Mouse (Mus musculus) stomach, embryonic 15.5 days (tissue): ENCODE measurements around the gene Pparg. TPM values are rescaled to one million over a fixed set of nuclear protein-coding genes. Genes with fewer than 3 reads are reported as not detected.
A peak's percentile ranks its signal among the peaks of the same experiment; 100 is the strongest.

Experiments
- ATAC-seq: fragments of 200-750 bp; cut with Nextera tagmentation; 2 replicates; pipeline ENCODE4 v1.8.0; 2017; ENCODE audit warnings: low read depth, moderate number of reproducible peaks, moderate TSS enrichment; ENCODE audit not compliant: insufficient read depth, low FRiP score
- H3K27ac ChIP-seq: fragments of 300-500 bp; sonication (generic); 2 replicates; pipeline ENCODE4 v1.5.1; 2015; ENCODE audit warnings: mild to moderate bottlenecking, inconsistent platforms
- H3K27me3 ChIP-seq: fragments of 300-500 bp; sonication (generic); replicated peaks from 2 replicates; pipeline ENCODE4 v1.6.1; 2015; ENCODE audit warnings: inconsistent platforms
- H3K36me3 ChIP-seq: fragments of 300-500 bp; sonication (generic); 2 replicates; pipeline ENCODE4 v1.6.1; 2015; ENCODE audit warnings: inconsistent platforms
- H3K4me1 ChIP-seq: fragments of 300-500 bp; sonication (generic); 2 replicates; pipeline ENCODE4 v1.6.1; 2015; ENCODE audit warnings: inconsistent platforms
- H3K4me2 ChIP-seq: fragments of 300-500 bp; sonication (generic); 2 replicates; pipeline ENCODE4 v1.6.1; 2015; ENCODE audit warnings: mild to moderate bottlenecking, inconsistent platforms
- H3K4me3 ChIP-seq: fragments of 300-500 bp; sonication (generic); replicated peaks from 2 replicates; pipeline ENCODE4 v1.5.1; 2015; ENCODE audit warnings: inconsistent platforms
- H3K9ac ChIP-seq: fragments of 300-500 bp; sonication (generic); 2 replicates; pipeline ENCODE4 v1.6.1; 2015; ENCODE audit warnings: inconsistent platforms
- H3K9me3 ChIP-seq: fragments of 300-500 bp; sonication (generic); 2 replicates; pipeline ENCODE4 v1.6.1; 2016; ENCODE audit warnings: inconsistent platforms
- WGBS: fragments of 180-500 bp; shearing (Covaris S2); methylation state at CpG from one replicate; pipeline ENCODE4 v1.1.7; 2015; 5-methylcytosine and 5-hydroxymethylcytosine counted together
- polyA plus RNA-seq: library from polyadenylated mRNA; unstranded; fragments of >200 nt; fragmentation: Nextera tagmentation; extraction: Ambion mirVana; gene quantifications from 2 replicates; pipeline ENCODE4 v1.2.1, GENCODE M21; 2015

Gene Pparg
- polyA plus RNA-seq, 1 experiment from 2014 or later, result 17.1 TPM

GRCm38 (mm10) chr6:115330964-115331363 is 29.8 kb upstream of the Pparg start:
- H3K9me3 ChIP-seq, result no peaks in the 10 kb centered on the region
- H3K4me3 ChIP-seq, result no peak overlapping the region
- H3K9ac ChIP-seq, result no peak overlapping the region
- no peak overlapping the region for H3K4me2 ChIP-seq
- H3K36me3 ChIP-seq, result no peaks in the 10 kb centered on the region
- H3K27me3 ChIP-seq, result no peaks in the 10 kb centered on the region
- H3K27ac ChIP-seq, result no peak overlapping the region
- no peak for ATAC-seq
- H3K4me1 ChIP-seq, result no peaks in the 10 kb centered on the region

- H3K27me3 ChIP-seq, result no peaks in the 10 kb centered on the region
- no peaks in the 10 kb centered on the region for H3K4me1 ChIP-seq
- ATAC-seq, result no peak
- WGBS, result 48% methylated on average over 2 of the region's 2 CpGs
- H3K27ac ChIP-seq, result no peak overlapping the region
- no peaks in the 10 kb centered on the region for H3K9me3 ChIP-seq
- no peak overlapping the region for H3K4me2 ChIP-seq
- no peak overlapping the region for H3K4me3 ChIP-seq
- no peak overlapping the region for H3K9ac ChIP-seq
- H3K36me3 ChIP-seq, result no peaks in the 10 kb centered on the region
These were observed 27.6 kb upstream of the Pparg start for GRCm38 (mm10) chr6:115333099-115333694.

- WGBS, result 36% methylated on average over 6 of the region's 6 CpGs
- H3K9me3 ChIP-seq, result no peaks in the 10 kb centered on the region
- no peak overlapping the region for H3K9ac ChIP-seq
- no peaks in the 10 kb centered on the region for H3K4me1 ChIP-seq
- ATAC-seq, result no peak
- H3K36me3 ChIP-seq, result no peaks in the 10 kb centered on the region
- no peak overlapping the region for H3K27ac ChIP-seq
- no peaks in the 10 kb centered on the region for H3K27me3 ChIP-seq
- H3K4me2 ChIP-seq, result no peak overlapping the region
- H3K4me3 ChIP-seq, result no peak overlapping the region
These were observed 25.2 kb upstream of the Pparg start for GRCm38 (mm10) chr6:115335536-115335935.

GRCm38 (mm10) chr6:115340084-115340483 is 20.7 kb upstream of the Pparg start:
- Histone ChIP-seq H3K4me2 (no peak overlapping the region), H3K36me3 (no peaks in the 10 kb centered on the region), H3K4me1 (peaks cover 5% of the 10 kb centered on the region; the same call in 1 of the 2 replicates), H3K9me3 (no peaks in the 10 kb centered on the region), H3K27me3 (no peaks in the 10 kb centered on the region), H3K9ac (no peak overlapping the region), H3K27ac (no peak overlapping the region), H3K4me3 (no peak overlapping the region)
- 76% methylated on average over 2 of the region's 2 CpGs for WGBS
- no peak for ATAC-seq

- no peaks in the 10 kb centered on the region for H3K27me3 ChIP-seq
- H3K36me3 ChIP-seq, result no peaks in the 10 kb centered on the region
- H3K4me3 ChIP-seq, result no peak overlapping the region
- no peak overlapping the region for H3K9ac ChIP-seq
- no peaks in the 10 kb centered on the region for H3K9me3 ChIP-seq
- peaks cover 5% of the 10 kb centered on the region; the same call in 1 of the 2 replicates for H3K4me1 ChIP-seq
- 69% methylated on average over 4 of the region's 4 CpGs for WGBS
- ATAC-seq, result 0 out of 2 replicates have a peak, but pooled peaks have one; percentile 56
- H3K4me2 ChIP-seq, result no peak overlapping the region
- H3K27ac ChIP-seq, result no peak overlapping the region
These were observed 17.7 kb upstream of the Pparg start for GRCm38 (mm10) chr6:115343096-115343495.

- no peak overlapping the region for H3K4me3 ChIP-seq
- no peak for ATAC-seq
- H3K36me3 ChIP-seq, result no peaks in the 10 kb centered on the region
- H3K27ac ChIP-seq, result no peak overlapping the region
- H3K9me3 ChIP-seq, result no peaks in the 10 kb centered on the region
- peak overlapping the region; percentile 24; the same call in 1 of the 2 replicates for H3K4me2 ChIP-seq
- WGBS, result 40% methylated on average over 5 of the region's 5 CpGs
- peaks cover 5% of the 10 kb centered on the region; the same call in 1 of the 2 replicates for H3K4me1 ChIP-seq
- H3K9ac ChIP-seq, result no peak overlapping the region
- no peaks in the 10 kb centered on the region for H3K27me3 ChIP-seq
These were observed 17.2 kb upstream of the Pparg start for GRCm38 (mm10) chr6:115343570-115343969.

- H3K9ac ChIP-seq, result no peak overlapping the region
- H3K4me3 ChIP-seq, result no peak overlapping the region
- H3K9me3 ChIP-seq, result no peaks in the 10 kb centered on the region
- no peak overlapping the region for H3K27ac ChIP-seq
- H3K4me1 ChIP-seq, result peaks cover 5% of the 10 kb centered on the region; the same call in 1 of the 2 replicates
- no peak for ATAC-seq
- WGBS, result 35% methylated on average over 10 of the region's 10 CpGs
- H3K27me3 ChIP-seq, result no peaks in the 10 kb centered on the region
- no peaks in the 10 kb centered on the region for H3K36me3 ChIP-seq
- peak overlapping the region; percentile 24 for H3K4me2 ChIP-seq
These were observed 16.6 kb upstream of the Pparg start for GRCm38 (mm10) chr6:115344101-115344500.

GRCm38 (mm10) chr6:115344513-115344912 is 16.2 kb upstream of the Pparg start:
- Histone ChIP-seq H3K4me1 (peaks cover 5% of the 10 kb centered on the region; the same call in 1 of the 2 replicates), H3K4me2 (peak overlapping the region; percentile 24), H3K36me3 (no peaks in the 10 kb centered on the region), H3K4me3 (no peak overlapping the region), H3K27me3 (no peaks in the 10 kb centered on the region), H3K27ac (no peak overlapping the region), H3K9me3 (no peaks in the 10 kb centered on the region), H3K9ac (no peak overlapping the region)
- no peak for ATAC-seq
- WGBS, result 37% methylated on average over 11 of the region's 11 CpGs

GRCm38 (mm10) chr6:115345013-115345412 is 15.7 kb upstream of the Pparg start:
- WGBS, result 82% methylated on average over 8 of the region's 8 CpGs
- Histone ChIP-seq H3K36me3 (no peaks in the 10 kb centered on the region), H3K9me3 (no peaks in the 10 kb centered on the region), H3K4me1 (peaks cover 5% of the 10 kb centered on the region; the same call in 1 of the 2 replicates), H3K27me3 (no peaks in the 10 kb centered on the region), H3K27ac (no peak overlapping the region), H3K9ac (no peak overlapping the region), H3K4me2 (no peak overlapping the region), H3K4me3 (no peak overlapping the region)
- ATAC-seq, result no peak

GRCm38 (mm10) chr6:115349641-115350464 is 10.9 kb upstream of the Pparg start:
- ATAC-seq, result no peak; the same call in 1 of the 2 replicates
- H3K27me3 ChIP-seq, result no peaks in the 10 kb centered on the region
- no peak overlapping the region for H3K4me3 ChIP-seq
- 0 out of 2 replicates have a peak overlapping the region, but pooled peaks have one; percentile 26 for H3K27ac ChIP-seq
- no peaks in the 10 kb centered on the region for H3K9me3 ChIP-seq
- H3K9ac ChIP-seq, result no peak overlapping the region
- no peak overlapping the region for H3K4me2 ChIP-seq
- H3K36me3 ChIP-seq, result no peaks in the 10 kb centered on the region
- H3K4me1 ChIP-seq, result no peaks in the 10 kb centered on the region
- 39% methylated on average over 5 of the region's 5 CpGs for WGBS

GRCm38 (mm10) chr6:115361606-115362462 is 1.1 kb downstream of the Pparg start:
- ATAC-seq, result peak; percentile 69
- H3K27ac ChIP-seq, result peak overlapping the region; percentile 40; the same call in 1 of the 2 replicates
- H3K27me3 ChIP-seq, result no peaks in the 10 kb centered on the region; the same call in 1 of the 2 replicates
- 2% methylated on average over 48 of the region's 48 CpGs for WGBS
- H3K36me3 ChIP-seq, result no peaks in the 10 kb centered on the region
- 0 out of 2 replicates have a peak, but pooled peaks cover 11% of the 10 kb centered on the region for H3K4me1 ChIP-seq
- peak overlapping the region; percentile 60 for H3K4me3 ChIP-seq
- H3K4me2 ChIP-seq, result peak overlapping the region; percentile 98
- H3K9ac ChIP-seq, result peak overlapping the region; percentile 51
- H3K9me3 ChIP-seq, result no peaks in the 10 kb centered on the region
